Mouse (Mus musculus): Measurements from ENCODE around the gene Lin37.

- no peak for TF ChIP-seq CTCF (IDR thresholded peaks at IDR 0.05)
- TF ChIP-seq POLR2A (IDR thresholded peaks at IDR 0.05; ENCODE audit: insufficient read depth, low read depth, low read length): no peak
- TF ChIP-seq EP300 (IDR thresholded peaks at IDR 0.05; ENCODE audit: insufficient read depth, low read depth, low read length): no peak
Observed at GRCm38 (mm10) chr7:30598786-30599185, 39.1 kb upstream of the Lin37 start, which contains the start of gene Zbtb32.
